In the genomic region with DNA sequence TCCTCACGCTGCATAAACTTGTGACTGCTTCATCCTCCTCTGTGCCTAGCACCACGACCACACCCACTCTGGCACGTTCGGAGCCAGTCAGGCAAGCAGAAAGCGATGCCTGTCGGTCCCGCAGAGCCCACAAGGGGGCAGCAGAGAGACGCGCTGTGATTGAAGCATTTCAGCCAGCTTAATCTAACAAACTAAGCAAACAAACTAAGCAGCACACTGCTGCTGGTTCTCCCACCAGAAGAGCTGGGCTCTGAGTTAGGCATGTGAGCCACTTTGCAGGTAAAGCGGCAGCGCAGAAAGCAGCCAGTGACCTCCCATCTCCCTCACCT, we compare ENCODE assay signal across 8 mouse cellular contexts. TPM values are rescaled to one million over a fixed set of nuclear protein-coding genes. Genes with fewer than 3 reads are reported as not detected.
A peak's percentile ranks its signal among the peaks of the same experiment; 100 is the strongest.
DNase-seq lines count a peak whose midpoint lies in the region; ATAC-seq lines count a peak whose summit lies in the region.

No protein-coding gene starts in this region.

- H3K9me3 ChIP-seq in hindbrain, embryonic 13.5 days, result no peaks in the 10 kb centered on the region

- peak; percentile 92 for DNase-seq in R1 (ENCODE audit: low read depth, low spot score)
- DNase-seq in cerebellum, postnatal 25 days, result peak; percentile 95 to 97
- peak; percentile 98 to 99 for DNase-seq in frontal cortex, postnatal 25 days (ENCODE audit: low spot score in 2 of 2)
- peak; percentile 97 to 98 for DNase-seq in layer of hippocampus, postnatal 14 days (ENCODE audit: low spot score in 2 of 2)
- peak; percentile 98 for DNase-seq in lung, postnatal 10 days
- peak; percentile 71 for DNase-seq in retina, adult 2 months (ENCODE audit: low read depth, low spot score)
- DNase-seq in thymus, postnatal 25 days, result peak; percentile 93

- 4% methylated on average over 11 of the region's 11 CpGs for WGBS in hindbrain, embryonic 13.5 days

- peak overlapping the region; percentile 52 for H3K4me2 ChIP-seq in hindbrain, embryonic 13.5 days

- H3K4me3 ChIP-seq in hindbrain, embryonic 13.5 days, result peak overlapping the region; percentile 32

- H3K27ac ChIP-seq in hindbrain, embryonic 13.5 days, result peak overlapping the region; percentile 12; the same call in 1 of the 2 replicates

- H3K9ac ChIP-seq in hindbrain, embryonic 13.5 days, result peak overlapping the region; percentile 58; the same call in 1 of the 2 replicates

- H3K27me3 ChIP-seq in hindbrain, embryonic 13.5 days, result 0 out of 2 replicates have a peak, but pooled peaks cover 2% of the 10 kb centered on the region

- peaks cover 7% of the 10 kb centered on the region for H3K4me1 ChIP-seq in hindbrain, embryonic 13.5 days (replicated peaks)

- H3K36me3 ChIP-seq in hindbrain, embryonic 13.5 days, result no peaks in the 10 kb centered on the region

- ATAC-seq in hindbrain, embryonic 13.5 days (ENCODE audit: low FRiP score), result peak; percentile 74

RNA-seq across cellular contexts. Expression of gene Otud3, which starts 8.3 kb away (rescaled TPM):
- 2.5 and 3.5 TPM in 2 replicates for polyA plus RNA-seq in hindbrain, embryonic 13.5 days (2015; fragmentation: Nextera tagmentation; extraction: Ambion mirVana)
- total RNA-seq in layer of hippocampus, postnatal 14 days (2021), result 10 to 100 TPM; 10.7 to 11.5 TPM

RNA-seq across cellular contexts. Expression of gene Pla2g2e, which starts 44.4 kb away (rescaled TPM):
- not detected in 2 replicates for polyA plus RNA-seq in hindbrain, embryonic 13.5 days (2015; fragmentation: Nextera tagmentation; extraction: Ambion mirVana)
- not detected for total RNA-seq in layer of hippocampus, postnatal 14 days (2021)

RNA-seq across cellular contexts. Expression of gene Rnf186, which starts 44.8 kb away (rescaled TPM):
- polyA plus RNA-seq in hindbrain, embryonic 13.5 days (2015; fragmentation: Nextera tagmentation; extraction: Ambion mirVana), result not detected in 2 replicates
- total RNA-seq in layer of hippocampus, postnatal 14 days (2021), result not detected

RNA-seq across cellular contexts. Expression of gene Gm13030, which starts 48.3 kb away (rescaled TPM):
- polyA plus RNA-seq in hindbrain, embryonic 13.5 days (2015; fragmentation: Nextera tagmentation; extraction: Ambion mirVana), result not detected in 2 replicates
- not detected for total RNA-seq in layer of hippocampus, postnatal 14 days (2021)

RNA-seq across cellular contexts. Expression of gene Tmco4, which starts 50.6 kb away (rescaled TPM):
- 0.89 and 1.3 TPM in 2 replicates for polyA plus RNA-seq in hindbrain, embryonic 13.5 days (2015; fragmentation: Nextera tagmentation; extraction: Ambion mirVana)
- total RNA-seq in layer of hippocampus, postnatal 14 days (2021), result 1 to 10 TPM; 2.1 to 3.0 TPM

Comparison
In these comparisons a context has a peak if more than half of its experiments do, and no peak if none do; other contexts are left out.
1. Peak in every context shown above with its lines: DNase-seq, ATAC-seq, H3K4me3 ChIP-seq and H3K27ac ChIP-seq.